In genomic region chr9:108340258-108341138, GRCm38 (mm10) we compare ENCODE assay signal across 8 mouse cellular contexts. TPM values are rescaled to one million over a fixed set of nuclear protein-coding genes. Genes with fewer than 3 reads are reported as not detected.
DNase-seq lines count a peak whose midpoint lies in the region; ATAC-seq and TF ChIP-seq lines count a peak whose summit lies in the region.

No protein-coding gene starts in this region.

- peak; percentile 56 for DNase-seq in layer of hippocampus, adult 9-11 months
- DNase-seq in layer of hippocampus, adult 18-20 months (ENCODE audit: low spot score in 2 of 2) = no peak
- DNase-seq in kidney, adult 2 months = peak; percentile 56
- DNase-seq in lung, postnatal 10 days = peak; percentile 20
- DNase-seq in skeletal muscle tissue, adult 2 months (ENCODE audit: low read depth, low spot score) = peak; percentile 47
- DNase-seq in right cerebral cortex, postnatal 4 days = no peak
- no peak for DNase-seq in ovary, postnatal 36 days (ENCODE audit: low spot score)

- peaks cover 23% of the 10 kb centered on the region for H3K4me1 ChIP-seq in forebrain, embryonic 15.5 days
- peaks cover 29% of the 10 kb centered on the region; the same call in 1 of the 2 replicates for H3K4me1 ChIP-seq in kidney, adult 2 months (ENCODE audit: control insufficient read depth, insufficient read depth, low read length)

- H3K9ac ChIP-seq in forebrain, embryonic 15.5 days (replicated peaks) = peak overlapping the region; percentile 70

- peaks cover 7% of the 10 kb centered on the region; the same call in 1 of the 2 replicates for H3K36me3 ChIP-seq in forebrain, embryonic 15.5 days
- peaks cover 3% of the 10 kb centered on the region; the same call in 1 of the 2 replicates for H3K36me3 ChIP-seq in kidney, adult 2 months (ENCODE audit: control insufficient read depth, insufficient read depth, low read length)

- H3K4me2 ChIP-seq in forebrain, embryonic 15.5 days (replicated peaks) = peak overlapping the region; percentile 63

- 68% methylated on average over 10 of the region's 10 CpGs for WGBS in forebrain, embryonic 15.5 days
- 16% methylated on average over 10 of the region's 10 CpGs for WGBS in kidney, adult 2 months

- H3K27ac ChIP-seq in forebrain, embryonic 15.5 days (replicated peaks) = no peak overlapping the region
- peak overlapping the region; percentile 97 for H3K27ac ChIP-seq in kidney, adult 2 months (ENCODE audit: insufficient read depth, low read depth, low read length)

- ATAC-seq in forebrain, embryonic 15.5 days (replicated peaks) = no peak

- H3K9me3 ChIP-seq in forebrain, embryonic 15.5 days = no peaks in the 10 kb centered on the region

- H3K4me3 ChIP-seq in forebrain, embryonic 15.5 days = peak overlapping the region; percentile 58
- H3K4me3 ChIP-seq in kidney, adult 2 months (ENCODE audit: insufficient read depth, low read depth, low read length) = peak overlapping the region; percentile 88

- H3K27me3 ChIP-seq in forebrain, embryonic 15.5 days = no peaks in the 10 kb centered on the region
- H3K27me3 ChIP-seq in kidney, adult 2 months (replicated peaks; ENCODE audit: control insufficient read depth, insufficient read depth, low read length) = no peaks in the 10 kb centered on the region

- no peak for TF ChIP-seq CTCF in kidney, adult 2 months (conservative IDR thresholded peaks at IDR 0.05; ENCODE audit: insufficient read depth, insufficient read length, low read depth, low read length)

- no peak for TF ChIP-seq POLR2A in kidney, adult 2 months (IDR thresholded peaks at IDR 0.05; ENCODE audit: low read depth, low read length)

RNA-seq across cellular contexts. Expression of gene Gpx1, which starts 1.8 kb away (rescaled TPM):
- total RNA-seq in layer of hippocampus, adult 18-20 months (2021) = 10 to 100 TPM; 58.5 to 70.8 TPM
- polyA plus RNA-seq in forebrain, embryonic 15.5 days (2015; fragmentation: Nextera tagmentation; extraction: Ambion mirVana) = 383 and 395 TPM in 2 replicates
- 5,487 and 5,501 TPM in 2 replicates for polyA plus RNA-seq in kidney, adult 2 months (2012; rRNA removed)

RNA-seq across cellular contexts. Expression of gene Usp4, which starts 7.2 kb away (rescaled TPM):
- total RNA-seq in layer of hippocampus, adult 18-20 months (2021) = 100 to 1,000 TPM; 102 to 105 TPM
- polyA plus RNA-seq in forebrain, embryonic 15.5 days (2015; fragmentation: Nextera tagmentation; extraction: Ambion mirVana) = 138 and 140 TPM in 2 replicates
- polyA plus RNA-seq in kidney, adult 2 months (2012; rRNA removed) = 68.6 and 74.1 TPM in 2 replicates

RNA-seq across cellular contexts. Expression of gene Tcta, which starts 34.5 kb away (rescaled TPM):
- total RNA-seq in layer of hippocampus, adult 18-20 months (2021) = 10 to 100 TPM; 29.9 to 31.3 TPM
- 35.2 and 36.6 TPM in 2 replicates for polyA plus RNA-seq in forebrain, embryonic 15.5 days (2015; fragmentation: Nextera tagmentation; extraction: Ambion mirVana)
- polyA plus RNA-seq in kidney, adult 2 months (2012; rRNA removed) = 53.0 and 55.3 TPM in 2 replicates

RNA-seq across cellular contexts. Expression of gene Rhoa, which starts 34.6 kb away (rescaled TPM):
- 100 to 1,000 TPM; 163 to 172 TPM for total RNA-seq in layer of hippocampus, adult 18-20 months (2021)
- polyA plus RNA-seq in forebrain, embryonic 15.5 days (2015; fragmentation: Nextera tagmentation; extraction: Ambion mirVana) = 296 and 306 TPM in 2 replicates
- polyA plus RNA-seq in kidney, adult 2 months (2012; rRNA removed) = 125 and 179 TPM in 2 replicates

RNA-seq across cellular contexts. Expression of gene Amt, which starts 43.8 kb away (rescaled TPM):
- total RNA-seq in layer of hippocampus, adult 18-20 months (2021) = 10 to 100 TPM; 30.2 to 33.0 TPM
- polyA plus RNA-seq in forebrain, embryonic 15.5 days (2015; fragmentation: Nextera tagmentation; extraction: Ambion mirVana) = 23.8 and 24.5 TPM in 2 replicates
- polyA plus RNA-seq in kidney, adult 2 months (2012; rRNA removed) = 77.5 and 84.2 TPM in 2 replicates

Comparison
In these comparisons a context has a peak if more than half of its experiments do, and no peak if none do; other contexts are left out.
1. DNase-seq: peak in layer of hippocampus, adult 9-11 months (single experiment), kidney, adult 2 months (single experiment), lung, postnatal 10 days (single experiment) and skeletal muscle tissue, adult 2 months (single experiment); none in layer of hippocampus, adult 18-20 months (0 of 2), right cerebral cortex, postnatal 4 days (single experiment) and ovary, postnatal 36 days (single experiment).
2. RNA of gene Gpx1, which starts 1.8 kb away (polyA plus RNA-seq): 5,487 to 5,501 TPM in kidney, adult 2 months; 383 to 395 TPM in forebrain, embryonic 15.5 days; every median in the first group is over 10 times any median in the second.